Mouse (Mus musculus): ENCODE data around the gene Proser3. TPM values are rescaled to one million over a fixed set of nuclear protein-coding genes. Genes with fewer than 3 reads are reported as not detected.

Proser3 gene
- polyA plus RNA-seq, 1 experiment from 2014 or later: 8.1 TPM

- Histone ChIP-seq H3K4me2 (ENCODE audit: low read depth, low read length) (peak overlapping the region; percentile 65), H3K4me1 (ENCODE audit: control insufficient read depth, insufficient read depth, low read length) (peaks cover 4% of the 10 kb centered on the region; the same call in 1 of the 2 replicates), H3K4me3 (ENCODE audit: low read depth, low read length) (peak overlapping the region; percentile 88), H3K27ac (replicated peaks; ENCODE audit: low read depth, low read length) (peak overlapping the region; percentile 62; the same call in 1 of the 2 replicates), H3K9ac (ENCODE audit: low read depth, low read length) (peak overlapping the region; percentile 85), H3K9me3 (ENCODE audit: control insufficient read depth, low read length) (no peaks in the 10 kb centered on the region), H3K36me3 (ENCODE audit: control insufficient read depth, insufficient read depth, low read length) (peaks cover 37% of the 10 kb centered on the region), H3K27me3 (replicated peaks; ENCODE audit: control insufficient read depth, insufficient read depth, low read length) (no peaks in the 10 kb centered on the region)
- 26% methylated on average over 6 of the region's 6 CpGs for WGBS
- DNase-seq (ENCODE audit: low spot score): no peak
- ATAC-seq (ENCODE audit: low read depth): no peak
These were observed 11.8 kb upstream of the Proser3 start for GRCm38 (mm10) chr7:30563906-30564280.

- DNase-seq (ENCODE audit: low spot score): peak; percentile 99
- H3K9me3 ChIP-seq (ENCODE audit: control insufficient read depth, low read length): no peaks in the 10 kb centered on the region
- peak; percentile 89 for ATAC-seq (ENCODE audit: low read depth)
- H3K27ac ChIP-seq (replicated peaks; ENCODE audit: low read depth, low read length): peak within 1 kb of the TSS; percentile 96
- H3K9ac ChIP-seq (ENCODE audit: low read depth, low read length): peak within 1 kb of the TSS; percentile 85
- WGBS: under 1% methylated on average over 41 of the region's 45 CpGs
- H3K4me2 ChIP-seq (ENCODE audit: low read depth, low read length): peak within 1 kb of the TSS; percentile 65
- peaks cover 31% of the 10 kb centered on the region for H3K36me3 ChIP-seq (ENCODE audit: control insufficient read depth, insufficient read depth, low read length)
- peaks cover 10% of the 10 kb centered on the region for H3K4me1 ChIP-seq (ENCODE audit: control insufficient read depth, insufficient read depth, low read length)
- H3K4me3 ChIP-seq (ENCODE audit: low read depth, low read length): peak within 1 kb of the TSS; percentile 88
- H3K27me3 ChIP-seq (replicated peaks; ENCODE audit: control insufficient read depth, insufficient read depth, low read length): no peaks in the 10 kb centered on the region
These were observed 11.2 kb upstream of the Proser3 start, which contains the start of the genes U2af1l4, Gm49396 and Psenen for GRCm38 (mm10) chr7:30563117-30563905. Gene U2af1l4, plus strand, starts transcription at chr7:30563301. Gene Gm49396, plus strand, starts transcription at chr7:30563344. Gene Psenen, minus strand, starts transcription at chr7:30563627.

- Histone ChIP-seq H3K27me3 (replicated peaks; ENCODE audit: control insufficient read depth, insufficient read depth, low read length) (no peaks in the 10 kb centered on the region), H3K36me3 (ENCODE audit: control insufficient read depth, insufficient read depth, low read length) (peaks cover 32% of the 10 kb centered on the region), H3K4me1 (ENCODE audit: control insufficient read depth, insufficient read depth, low read length) (peaks cover 13% of the 10 kb centered on the region), H3K27ac (replicated peaks; ENCODE audit: low read depth, low read length) (peak overlapping the region; percentile 69), H3K4me3 (ENCODE audit: low read depth, low read length) (peak overlapping the region; percentile 88), H3K4me2 (ENCODE audit: low read depth, low read length) (peak overlapping the region; percentile 65), H3K9ac (ENCODE audit: low read depth, low read length) (peak overlapping the region; percentile 85), H3K9me3 (ENCODE audit: control insufficient read depth, low read length) (no peaks in the 10 kb centered on the region)
- peak; percentile 34 for DNase-seq (ENCODE audit: low spot score)
- ATAC-seq (ENCODE audit: low read depth): no peak
- WGBS: 1% methylated on average over 27 of the region's 27 CpGs
These were observed 10.5 kb upstream of the Proser3 start for GRCm38 (mm10) chr7:30562526-30563116.

- WGBS: 75% methylated on average over 2 of the region's 2 CpGs
- Histone ChIP-seq H3K36me3 (ENCODE audit: control insufficient read depth, insufficient read depth, low read length) (peaks cover 36% of the 10 kb centered on the region), H3K9ac (ENCODE audit: low read depth, low read length) (no peak overlapping the region), H3K4me2 (ENCODE audit: low read depth, low read length) (peak overlapping the region; percentile 83), H3K4me1 (ENCODE audit: control insufficient read depth, insufficient read depth, low read length) (peaks cover 13% of the 10 kb centered on the region), H3K4me3 (ENCODE audit: low read depth, low read length) (0 out of 2 replicates have a peak overlapping the region, but pooled peaks have one; percentile 75), H3K27me3 (replicated peaks; ENCODE audit: control insufficient read depth, insufficient read depth, low read length) (no peaks in the 10 kb centered on the region), H3K9me3 (ENCODE audit: control insufficient read depth, low read length) (no peaks in the 10 kb centered on the region), H3K27ac (replicated peaks; ENCODE audit: low read depth, low read length) (0 out of 2 replicates have a peak overlapping the region, but pooled peaks have one; percentile 63)
- no peak for DNase-seq (ENCODE audit: low spot score)
- no peak for ATAC-seq (ENCODE audit: low read depth)
These were observed 8.2 kb upstream of the Proser3 start for GRCm38 (mm10) chr7:30560296-30560695.

GRCm38 (mm10) chr7:30559443-30559954 is 7.4 kb upstream of the Proser3 start, which contains the start of gene Lin37:
Gene Lin37, minus strand, starts transcription at chr7:30559838.
- Histone ChIP-seq H3K9ac (ENCODE audit: low read depth, low read length) (peak within 1 kb of the TSS; percentile 71), H3K27ac (replicated peaks; ENCODE audit: low read depth, low read length) (0 out of 2 replicates have a peak within 1 kb of the TSS, but pooled peaks have one; percentile 63)

GRCm38 (mm10) chr7:30558656-30559442 is 6.8 kb upstream of the Proser3 start:
- H3K4me3 ChIP-seq (ENCODE audit: low read depth, low read length): peak overlapping the region; percentile 75
- DNase-seq (ENCODE audit: low spot score) (no peak), ATAC-seq (ENCODE audit: low read depth) (no peak)
- H3K4me2 ChIP-seq (ENCODE audit: low read depth, low read length): peak overlapping the region; percentile 83
- no peaks in the 10 kb centered on the region for H3K9me3 ChIP-seq (ENCODE audit: control insufficient read depth, low read length)
- no peak overlapping the region for H3K27ac ChIP-seq (replicated peaks; ENCODE audit: low read depth, low read length)
- H3K27me3 ChIP-seq (replicated peaks; ENCODE audit: control insufficient read depth, insufficient read depth, low read length): no peaks in the 10 kb centered on the region
- 14% methylated on average over 12 of the region's 12 CpGs for WGBS
- peaks cover 13% of the 10 kb centered on the region for H3K4me1 ChIP-seq (ENCODE audit: control insufficient read depth, insufficient read depth, low read length)
- H3K36me3 ChIP-seq (ENCODE audit: control insufficient read depth, insufficient read depth, low read length): peaks cover 37% of the 10 kb centered on the region
- H3K9ac ChIP-seq (ENCODE audit: low read depth, low read length): peak overlapping the region; percentile 71

More at GRCm38 (mm10) chr7:30559443-30559954, 7.4 kb upstream of the Proser3 start, which contains the start of gene Lin37:
- peak within 1 kb of the TSS; percentile 75 for H3K4me3 ChIP-seq (ENCODE audit: low read depth, low read length)
- 0% methylated on average over 20 of the region's 20 CpGs for WGBS
- peaks cover 13% of the 10 kb centered on the region for H3K4me1 ChIP-seq (ENCODE audit: control insufficient read depth, insufficient read depth, low read length)
- peak; percentile 99 for DNase-seq (ENCODE audit: low spot score)
- peak within 1 kb of the TSS; percentile 83 for H3K4me2 ChIP-seq (ENCODE audit: low read depth, low read length)
- ATAC-seq (ENCODE audit: low read depth): peak; percentile 89
- no peaks in the 10 kb centered on the region for H3K9me3 ChIP-seq (ENCODE audit: control insufficient read depth, low read length)
- no peaks in the 10 kb centered on the region for H3K27me3 ChIP-seq (replicated peaks; ENCODE audit: control insufficient read depth, insufficient read depth, low read length)
- H3K36me3 ChIP-seq (ENCODE audit: control insufficient read depth, insufficient read depth, low read length): peaks cover 36% of the 10 kb centered on the region

- H3K9ac ChIP-seq (ENCODE audit: low read depth, low read length): peak overlapping the region; percentile 71; the same call in 1 of the 2 replicates
- H3K9me3 ChIP-seq (ENCODE audit: control insufficient read depth, low read length): no peaks in the 10 kb centered on the region
- H3K27ac ChIP-seq (replicated peaks; ENCODE audit: low read depth, low read length): no peak overlapping the region
These were observed 5.9 kb upstream of the Proser3 start for GRCm38 (mm10) chr7:30557901-30558514.

More at GRCm38 (mm10) chr7:30557901-30558514, 5.9 kb upstream of the Proser3 start:
- ATAC-seq (ENCODE audit: low read depth): no peak
- WGBS: 92% methylated on average over 13 of the region's 13 CpGs
- peaks cover 21% of the 10 kb centered on the region for H3K4me1 ChIP-seq (ENCODE audit: control insufficient read depth, insufficient read depth, low read length)
- H3K4me3 ChIP-seq (ENCODE audit: low read depth, low read length): peak overlapping the region; percentile 75; the same call in 1 of the 2 replicates
- H3K27me3 ChIP-seq (replicated peaks; ENCODE audit: control insufficient read depth, insufficient read depth, low read length): no peaks in the 10 kb centered on the region
- no peak for DNase-seq (ENCODE audit: low spot score)
- H3K4me2 ChIP-seq (ENCODE audit: low read depth, low read length): peak overlapping the region; percentile 83
- peaks cover 37% of the 10 kb centered on the region for H3K36me3 ChIP-seq (ENCODE audit: control insufficient read depth, insufficient read depth, low read length)
